Mouse (Mus musculus): ENCODE measurements around the gene Hsd17b11. TPM values are rescaled to one million over a fixed set of nuclear protein-coding genes. Genes with fewer than 3 reads are reported as not detected.

Hsd17b11 gene
- polyA plus RNA-seq, 1 experiment from 2014 or later: 6.2 TPM

DNA sequence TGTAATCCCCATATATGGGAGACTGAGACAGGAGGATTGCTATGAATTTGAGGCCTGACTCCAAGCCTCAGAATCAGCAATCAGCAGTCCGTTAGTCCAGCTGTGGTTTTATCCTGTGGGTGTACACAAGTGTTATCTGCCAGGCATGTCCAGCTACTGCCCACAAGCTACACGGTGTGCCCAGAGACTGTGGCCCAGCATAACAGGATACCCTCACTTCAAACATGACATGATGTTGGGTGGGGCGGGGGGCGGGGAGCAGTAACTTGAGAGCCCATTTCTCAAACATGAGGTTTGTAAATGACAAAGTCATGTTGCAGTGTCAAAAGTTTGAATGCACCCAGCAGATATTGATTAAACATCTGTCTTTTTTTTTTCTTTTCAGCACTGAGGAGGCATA, 34.1 kb upstream of the Hsd17b11 start:
- H3K36me3 ChIP-seq (ENCODE audit: insufficient read depth, low read length): peaks cover 32% of the 10 kb centered on the region
- no peak overlapping the region for H3K27ac ChIP-seq (ENCODE audit: low read length)
- H3K9ac ChIP-seq (replicated peaks; ENCODE audit: low read length): no peak overlapping the region
- no peak overlapping the region for H3K4me3 ChIP-seq (ENCODE audit: low read length)
- no peaks in the 10 kb centered on the region for H3K9me3 ChIP-seq (ENCODE audit: low read length)
- H3K4me1 ChIP-seq (ENCODE audit: insufficient read depth, low read length): no peaks in the 10 kb centered on the region
- no peak overlapping the region for H3K4me2 ChIP-seq (replicated peaks; ENCODE audit: low read depth, low read length)
- 85% methylated on average over 4 of the region's 4 CpGs for WGBS
- ATAC-seq (ENCODE audit: low FRiP score, low TSS enrichment): no peak
- H3K27me3 ChIP-seq (ENCODE audit: insufficient read depth, low read length): no peaks in the 10 kb centered on the region

GRCm38 (mm10) chr5:104054938-104055337, 33.2 kb upstream of the Hsd17b11 start:
- Histone ChIP-seq H3K9ac (replicated peaks; ENCODE audit: low read length) (no peak overlapping the region), H3K36me3 (ENCODE audit: insufficient read depth, low read length) (peaks cover 28% of the 10 kb centered on the region), H3K4me2 (replicated peaks; ENCODE audit: low read depth, low read length) (no peak overlapping the region), H3K9me3 (ENCODE audit: low read length) (no peaks in the 10 kb centered on the region), H3K4me3 (ENCODE audit: low read length) (no peak overlapping the region), H3K27me3 (ENCODE audit: insufficient read depth, low read length) (no peaks in the 10 kb centered on the region), H3K4me1 (ENCODE audit: insufficient read depth, low read length) (no peaks in the 10 kb centered on the region), H3K27ac (ENCODE audit: low read length) (no peak overlapping the region)
- 93% methylated on average over 4 of the region's 4 CpGs for WGBS
- ATAC-seq (ENCODE audit: low FRiP score, low TSS enrichment): no peak

- ATAC-seq (ENCODE audit: low FRiP score, low TSS enrichment): no peak
- H3K9me3 ChIP-seq (ENCODE audit: low read length): no peaks in the 10 kb centered on the region
- H3K9ac ChIP-seq (replicated peaks; ENCODE audit: low read length): no peak overlapping the region
- no peaks in the 10 kb centered on the region for H3K27me3 ChIP-seq (ENCODE audit: insufficient read depth, low read length)
- H3K4me1 ChIP-seq (ENCODE audit: insufficient read depth, low read length): peaks cover 5% of the 10 kb centered on the region
- H3K27ac ChIP-seq (ENCODE audit: low read length): no peak overlapping the region
- H3K4me3 ChIP-seq (ENCODE audit: low read length): no peak overlapping the region
- no peak overlapping the region for H3K4me2 ChIP-seq (replicated peaks; ENCODE audit: low read depth, low read length)
- 72% methylated on average over 8 of the region's 8 CpGs for WGBS
- peaks cover 21% of the 10 kb centered on the region for H3K36me3 ChIP-seq (ENCODE audit: insufficient read depth, low read length)
These were observed 31.2 kb upstream of the Hsd17b11 start for GRCm38 (mm10) chr5:104052956-104053355.

DNA sequence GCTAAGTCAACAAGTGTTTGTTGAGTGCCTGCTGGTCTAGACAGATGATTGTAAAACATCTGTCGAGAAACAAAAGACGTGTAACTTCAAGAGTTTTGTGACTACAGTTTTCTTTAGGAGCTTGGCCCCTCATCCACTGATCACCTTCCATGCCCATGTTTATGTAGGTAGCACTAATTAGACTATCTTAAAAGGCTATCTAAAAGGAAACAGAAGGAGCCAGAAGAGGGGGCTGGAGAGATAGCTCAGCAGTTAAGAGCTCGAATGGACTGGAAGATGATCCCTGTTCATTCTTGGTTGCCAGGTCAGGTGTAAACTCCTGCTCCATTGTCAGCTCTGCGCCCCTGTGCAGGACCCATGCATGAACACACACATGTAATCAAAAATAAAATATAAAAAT, 26.4 kb upstream of the Hsd17b11 start:
- 16% methylated on average over 4 of the region's 4 CpGs for WGBS
- no peak overlapping the region for H3K27ac ChIP-seq (ENCODE audit: low read length)
- peak overlapping the region; percentile 87 for H3K9ac ChIP-seq (replicated peaks; ENCODE audit: low read length)
- no peaks in the 10 kb centered on the region for H3K27me3 ChIP-seq (ENCODE audit: insufficient read depth, low read length)
- peaks cover 8% of the 10 kb centered on the region for H3K4me1 ChIP-seq (ENCODE audit: insufficient read depth, low read length)
- peak overlapping the region; percentile 77 for H3K4me2 ChIP-seq (replicated peaks; ENCODE audit: low read depth, low read length)
- ATAC-seq (ENCODE audit: low FRiP score, low TSS enrichment): no peak
- no peaks in the 10 kb centered on the region for H3K9me3 ChIP-seq (ENCODE audit: low read length)
- peaks cover 21% of the 10 kb centered on the region for H3K36me3 ChIP-seq (ENCODE audit: insufficient read depth, low read length)
- peak overlapping the region; percentile 82 for H3K4me3 ChIP-seq (ENCODE audit: low read length)

- H3K4me3 ChIP-seq (ENCODE audit: low read length): peak overlapping the region; percentile 82
- H3K27ac ChIP-seq (ENCODE audit: low read length): peak overlapping the region; percentile 72
- H3K4me2 ChIP-seq (replicated peaks; ENCODE audit: low read depth, low read length): peak overlapping the region; percentile 77
- no peaks in the 10 kb centered on the region for H3K9me3 ChIP-seq (ENCODE audit: low read length)
- peaks cover 8% of the 10 kb centered on the region for H3K4me1 ChIP-seq (ENCODE audit: insufficient read depth, low read length)
- H3K9ac ChIP-seq (replicated peaks; ENCODE audit: low read length): peak overlapping the region; percentile 87
- H3K27me3 ChIP-seq (ENCODE audit: insufficient read depth, low read length): no peaks in the 10 kb centered on the region
- WGBS: 1% methylated on average over 19 of the region's 19 CpGs
- peak; percentile 0; the same call in 1 of the 2 replicates for ATAC-seq (ENCODE audit: low FRiP score, low TSS enrichment)
- H3K36me3 ChIP-seq (ENCODE audit: insufficient read depth, low read length): peaks cover 18% of the 10 kb centered on the region
These were observed 25.7 kb upstream of the Hsd17b11 start for GRCm38 (mm10) chr5:104047200-104048105.

DNA sequence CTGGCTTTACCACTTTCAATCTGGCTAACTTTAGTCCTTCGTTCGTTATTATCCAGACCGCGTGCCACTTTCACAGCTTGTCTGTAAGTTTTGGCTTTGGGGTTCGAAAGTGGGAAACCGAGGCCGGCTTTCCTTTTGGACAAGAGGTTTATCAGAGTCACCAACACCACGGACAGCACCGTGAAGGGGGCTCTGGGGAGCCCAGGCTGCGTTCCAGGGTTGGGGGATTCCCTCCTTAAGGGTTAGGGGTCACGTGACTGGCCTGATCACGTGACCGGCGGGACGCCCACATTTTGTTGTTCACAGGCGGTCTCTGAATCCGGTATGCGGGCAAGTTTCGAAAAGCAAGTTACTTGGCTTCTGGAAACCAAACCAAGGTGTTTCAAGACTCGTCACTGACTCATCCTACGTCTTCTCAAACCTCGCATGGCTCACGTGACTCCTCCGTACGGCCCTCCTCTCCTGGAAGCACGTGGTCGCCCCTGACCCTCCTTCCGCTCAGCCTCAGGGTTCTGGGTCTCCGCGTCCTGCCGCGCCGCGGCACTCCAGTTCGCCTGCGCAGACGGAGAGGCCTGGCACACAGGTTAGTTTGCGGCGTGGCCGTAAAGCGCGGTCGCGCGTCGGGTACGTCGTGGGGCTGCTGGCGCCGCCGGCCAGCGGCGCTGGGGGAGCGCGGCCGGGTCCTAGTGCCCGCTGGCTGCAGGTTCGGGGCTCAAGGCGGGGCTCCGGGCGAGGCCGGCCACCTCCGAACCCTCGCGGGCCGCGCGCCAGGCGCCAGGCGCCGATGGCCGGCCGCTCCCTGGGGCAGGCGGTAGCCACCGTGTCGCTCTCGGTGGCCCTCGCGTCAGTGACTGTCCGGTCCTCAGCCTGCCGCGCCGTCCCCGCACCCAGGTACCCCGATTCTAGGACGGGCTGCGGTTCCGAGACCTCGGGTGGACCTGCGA, 24.8 kb upstream of the Hsd17b11 start, which contains the start of gene Nudt9:
Nudt9 (plus strand) TSS at position 51 of the 944 bp plus-strand sequence.
- no peaks in the 10 kb centered on the region for H3K27me3 ChIP-seq (ENCODE audit: insufficient read depth, low read length)
- H3K27ac ChIP-seq (ENCODE audit: low read length): peak within 1 kb of the TSS; percentile 84
- peak within 1 kb of the TSS; percentile 82 for H3K4me3 ChIP-seq (ENCODE audit: low read length)
- peak within 1 kb of the TSS; percentile 77 for H3K4me2 ChIP-seq (replicated peaks; ENCODE audit: low read depth, low read length)
- no peaks in the 10 kb centered on the region for H3K9me3 ChIP-seq (ENCODE audit: low read length)
- peaks cover 10% of the 10 kb centered on the region for H3K36me3 ChIP-seq (ENCODE audit: insufficient read depth, low read length)
- peak within 1 kb of the TSS; percentile 87 for H3K9ac ChIP-seq (replicated peaks; ENCODE audit: low read length)
- WGBS: 5% methylated on average over 82 of the region's 90 CpGs
- ATAC-seq (ENCODE audit: low FRiP score, low TSS enrichment): peak; percentile 98
- peaks cover 8% of the 10 kb centered on the region for H3K4me1 ChIP-seq (ENCODE audit: insufficient read depth, low read length)

DNA sequence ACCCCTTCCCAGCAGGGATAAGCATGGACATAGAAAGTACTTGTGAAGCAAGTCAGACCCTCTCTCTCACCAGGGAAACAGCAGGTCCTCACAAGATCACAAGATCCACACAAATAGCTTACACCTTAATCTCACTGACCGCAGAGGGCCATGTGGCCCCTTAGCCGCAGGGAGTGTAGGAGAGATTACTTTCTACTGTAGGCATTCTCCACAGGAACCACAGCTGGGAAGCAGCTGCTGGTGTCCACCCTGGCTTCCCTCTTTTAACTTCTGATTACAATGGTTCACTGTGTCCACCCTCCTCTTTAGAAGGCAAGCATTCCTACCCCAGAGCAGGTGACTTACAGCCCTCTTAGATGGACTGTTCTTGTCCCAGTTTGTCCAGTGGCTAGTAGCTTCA, 22.0 kb upstream of the Hsd17b11 start:
- no peaks in the 10 kb centered on the region for H3K36me3 ChIP-seq (ENCODE audit: insufficient read depth, low read length)
- no peaks in the 10 kb centered on the region for H3K27me3 ChIP-seq (ENCODE audit: insufficient read depth, low read length)
- H3K9ac ChIP-seq (replicated peaks; ENCODE audit: low read length): no peak overlapping the region
- WGBS: 65% methylated on average over 2 of the region's 2 CpGs
- H3K4me1 ChIP-seq (ENCODE audit: insufficient read depth, low read length): peaks cover 8% of the 10 kb centered on the region
- no peak for ATAC-seq (ENCODE audit: low FRiP score, low TSS enrichment)
- H3K4me2 ChIP-seq (replicated peaks; ENCODE audit: low read depth, low read length): no peak overlapping the region
- no peak overlapping the region for H3K4me3 ChIP-seq (ENCODE audit: low read length)
- no peaks in the 10 kb centered on the region for H3K9me3 ChIP-seq (ENCODE audit: low read length)
- H3K27ac ChIP-seq (ENCODE audit: low read length): no peak overlapping the region

DNA sequence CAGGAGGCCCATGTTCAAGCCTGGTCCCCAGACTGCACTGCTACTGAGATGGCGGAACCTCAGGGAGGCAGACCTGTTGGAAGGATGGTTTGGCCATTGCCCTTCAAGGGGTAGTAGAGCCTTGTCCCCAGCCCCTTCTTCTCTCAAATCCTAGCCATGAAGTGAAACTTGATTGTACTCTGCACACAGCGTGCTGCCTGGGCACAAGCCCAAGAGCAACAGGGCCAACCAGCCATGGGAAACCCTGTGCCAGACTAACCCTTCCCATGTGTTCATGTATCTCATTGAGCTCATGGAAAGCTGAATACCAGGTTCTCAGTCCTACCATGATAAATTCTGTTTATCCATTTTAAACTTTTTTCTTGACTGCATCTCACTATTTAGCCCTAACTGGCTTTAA, 21.2 kb upstream of the Hsd17b11 start:
- Histone ChIP-seq H3K27ac (ENCODE audit: low read length) (no peak overlapping the region), H3K27me3 (ENCODE audit: insufficient read depth, low read length) (no peaks in the 10 kb centered on the region), H3K4me3 (ENCODE audit: low read length) (no peak overlapping the region), H3K4me1 (ENCODE audit: insufficient read depth, low read length) (peaks cover 3% of the 10 kb centered on the region; the same call in 1 of the 2 replicates), H3K4me2 (replicated peaks; ENCODE audit: low read depth, low read length) (no peak overlapping the region), H3K9me3 (ENCODE audit: low read length) (no peaks in the 10 kb centered on the region), H3K9ac (replicated peaks; ENCODE audit: low read length) (no peak overlapping the region), H3K36me3 (ENCODE audit: insufficient read depth, low read length) (no peaks in the 10 kb centered on the region)
- no peak for ATAC-seq (ENCODE audit: low FRiP score, low TSS enrichment)
- 85% methylated on average over 2 of the region's 2 CpGs for whole genome bisulfite sequencing

DNA sequence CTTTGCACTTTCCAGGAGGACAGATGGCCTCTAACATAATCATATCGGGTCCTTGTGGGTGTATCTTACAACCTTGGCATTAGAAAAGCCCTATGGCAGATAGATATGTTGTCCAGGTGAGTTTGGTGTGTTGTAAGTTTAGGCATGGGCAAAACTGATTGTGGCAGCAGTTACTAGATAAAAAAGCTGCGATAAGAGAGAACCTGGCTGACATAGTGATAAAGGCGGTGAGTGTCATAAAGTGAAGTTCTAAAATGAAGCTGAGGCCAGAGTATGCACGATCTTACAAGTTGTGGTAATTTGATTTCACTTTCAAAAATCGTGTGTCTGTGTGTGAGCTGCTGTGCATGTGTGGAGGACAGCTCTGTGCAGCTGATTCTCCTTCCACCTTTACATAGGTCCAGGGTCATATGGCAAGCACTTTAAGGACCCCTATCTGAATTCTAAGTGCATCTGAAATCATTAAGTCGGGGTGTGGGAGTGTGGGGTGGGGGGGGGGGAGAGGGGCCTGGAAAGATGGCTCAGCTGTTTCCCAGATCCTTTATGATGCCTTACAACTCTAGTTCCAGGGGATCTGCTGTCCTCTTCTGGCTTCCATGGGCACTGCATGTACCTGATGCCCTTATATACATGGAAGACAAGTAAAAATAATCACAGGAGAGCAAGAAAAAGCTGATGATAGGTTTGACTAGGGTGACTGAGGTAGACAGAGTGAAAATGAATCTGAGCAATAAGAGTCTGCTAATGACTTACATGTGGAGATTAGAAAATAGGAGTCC, 17.6 kb upstream of the Hsd17b11 start:
- H3K27me3 ChIP-seq (ENCODE audit: insufficient read depth, low read length): no peaks in the 10 kb centered on the region
- 66% methylated on average over 6 of the region's 6 CpGs for WGBS
- H3K27ac ChIP-seq (ENCODE audit: low read length): no peak overlapping the region
- no peaks in the 10 kb centered on the region for H3K36me3 ChIP-seq (ENCODE audit: insufficient read depth, low read length)
- peak; percentile 42; the same call in 1 of the 2 replicates for ATAC-seq (ENCODE audit: low FRiP score, low TSS enrichment)
- no peak overlapping the region for H3K4me3 ChIP-seq (ENCODE audit: low read length)
- no peak overlapping the region for H3K9ac ChIP-seq (replicated peaks; ENCODE audit: low read length)
- no peaks in the 10 kb centered on the region for H3K9me3 ChIP-seq (ENCODE audit: low read length)
- no peaks in the 10 kb centered on the region for H3K4me1 ChIP-seq (ENCODE audit: insufficient read depth, low read length)
- no peak overlapping the region for H3K4me2 ChIP-seq (replicated peaks; ENCODE audit: low read depth, low read length)
